Mouse (Mus musculus): ENCODE measurements around the gene Gmnc.

Gmnc gene

GRCm38 (mm10) chr16:26991477-26992300 lies at the start of gene Gmnc:
Gene Gmnc (minus strand): TSS chr16:26991652.
- no peak for DNase-seq (ENCODE audit: low spot score)

- no peak for DNase-seq (ENCODE audit: low spot score)
Observed at GRCm38 (mm10) chr16:27027281-27027680, 35.8 kb upstream of the Gmnc start.

GRCm38 (mm10) chr16:27026226-27026625 lies 34.8 kb upstream of the Gmnc start:
- no peak for DNase-seq (ENCODE audit: low spot score)

GRCm38 (mm10) chr16:27022746-27023145 lies 31.3 kb upstream of the Gmnc start:
- no peak for DNase-seq (ENCODE audit: low spot score)

GRCm38 (mm10) chr16:27017309-27017708 lies 25.9 kb upstream of the Gmnc start:
- DNase-seq (ENCODE audit: low spot score), result peak; percentile 7

- DNase-seq (ENCODE audit: low spot score), result no peak
Observed at GRCm38 (mm10) chr16:27002714-27003113, 11.3 kb upstream of the Gmnc start.

- DNase-seq (ENCODE audit: low spot score), result no peak
Observed at GRCm38 (mm10) chr16:26999563-26999962, 8.1 kb upstream of the Gmnc start.

- DNase-seq (ENCODE audit: low spot score), result no peak
Observed at GRCm38 (mm10) chr16:26989415-26990315, 1.8 kb downstream of the Gmnc start.

GRCm38 (mm10) chr16:26988188-26988587 lies 3.3 kb downstream of the Gmnc start:
- no peak for DNase-seq (ENCODE audit: low spot score)

GRCm38 (mm10) chr16:26985796-26986195 lies 5.7 kb downstream of the Gmnc start:
- DNase-seq (ENCODE audit: low spot score), result no peak

GRCm38 (mm10) chr16:26982112-26982511 lies 9.3 kb downstream of the Gmnc start:
- peak; percentile 67 for DNase-seq (ENCODE audit: low spot score)

GRCm38 (mm10) chr16:26967967-26968366 lies 23.5 kb downstream of the Gmnc start:
- DNase-seq (ENCODE audit: low spot score), result peak; percentile 26

- no peak for DNase-seq (ENCODE audit: low spot score)
Observed at GRCm38 (mm10) chr16:26966830-26967229, 24.6 kb downstream of the Gmnc start.

- no peak for DNase-seq (ENCODE audit: low spot score)
Observed at GRCm38 (mm10) chr16:26961971-26962370, 29.5 kb downstream of the Gmnc start.

GRCm38 (mm10) chr16:26951601-26952000 lies 39.9 kb downstream of the Gmnc start:
- DNase-seq (ENCODE audit: low spot score), result no peak

GRCm38 (mm10) chr16:26950209-26950608 lies 41.2 kb downstream of the Gmnc start:
- peak; percentile 30 for DNase-seq (ENCODE audit: low spot score)

GRCm38 (mm10) chr16:26903968-26904367 lies 87.5 kb downstream of the Gmnc start:
- DNase-seq (ENCODE audit: low spot score), result peak; percentile 61

GRCm38 (mm10) chr16:26901471-26901870 lies 90.0 kb downstream of the Gmnc start:
- DNase-seq (ENCODE audit: low spot score), result no peak

GRCm38 (mm10) chr16:26886337-26886736 lies 105.1 kb downstream of the Gmnc start:
- no peak for DNase-seq (ENCODE audit: low spot score)

- no peak for DNase-seq (ENCODE audit: low spot score)
Observed at GRCm38 (mm10) chr16:26876885-26877284, 114.6 kb downstream of the Gmnc start.

All from retina, embryonic 14.5 days (tissue).